Mouse (Mus musculus) megakaryocyte, embryonic 14.5 days (primary cell): ENCODE measurements around the gene Gm614.

Source experiments
- FLI1 ChIP-seq: IDR thresholded peaks from 2 replicates; pipeline ENCODE4 v1.6.1; 2012; ENCODE audit warnings: low read length, inconsistent platforms, mixed read lengths
- GATA1 ChIP-seq: IDR thresholded peaks from 3 replicates; pipeline ENCODE4 v1.6.1; 2012; ENCODE audit warnings: mixed read lengths, low read length, inconsistent platforms, borderline replicate concordance

DNA sequence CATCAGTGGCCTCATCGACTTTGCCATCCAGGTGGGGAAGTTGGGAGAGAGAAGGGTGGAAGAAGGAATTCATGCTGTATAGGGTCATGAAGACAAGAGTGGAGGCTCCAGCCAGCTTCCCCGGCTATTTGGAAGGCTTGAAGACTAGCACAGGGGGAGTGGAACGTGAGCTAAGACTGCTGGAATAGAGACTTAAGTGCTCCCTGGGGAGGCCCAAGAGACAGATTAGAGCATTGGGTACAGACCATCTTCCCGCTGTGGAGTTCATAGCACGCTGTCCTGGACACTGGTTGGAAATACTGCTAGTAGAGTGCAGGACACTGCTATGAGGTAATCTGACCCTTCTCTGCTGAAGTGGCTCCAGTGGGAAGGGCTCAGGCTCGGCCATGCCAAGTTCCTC, 19.0 kb upstream of the Gm614 start:
- TF ChIP-seq GATA1 (no peak), FLI1 (no peak)
